Mouse (Mus musculus): Measurements from ENCODE around the gene Tkt. TPM values are rescaled to one million over a fixed set of nuclear protein-coding genes. Genes with fewer than 3 reads are reported as not detected.

Tkt gene
- total RNA-seq, 2 experiments from 2014 or later: 32.9 to 50.2 TPM

- intact Hi-C loops (cut with DNase I): loop anchor here (5.0 kb wide), 1 partner anchor 41 kb away; the partner anchor contains the start of gene Rft1
- no peak for DNase-seq
Measured at GRCm38 (mm10) chr14:30610940-30611339, 62.8 kb downstream of the Tkt start.

- intact Hi-C loops (cut with DNase I): loop anchor here (2.0 to 5.0 kb wide), 2 partner anchors 20 to 40 kb away; partner anchors contain the start of gene Rft1
Measured at GRCm38 (mm10) chr14:30612523-30612922, 64.4 kb downstream of the Tkt start.

DNA sequence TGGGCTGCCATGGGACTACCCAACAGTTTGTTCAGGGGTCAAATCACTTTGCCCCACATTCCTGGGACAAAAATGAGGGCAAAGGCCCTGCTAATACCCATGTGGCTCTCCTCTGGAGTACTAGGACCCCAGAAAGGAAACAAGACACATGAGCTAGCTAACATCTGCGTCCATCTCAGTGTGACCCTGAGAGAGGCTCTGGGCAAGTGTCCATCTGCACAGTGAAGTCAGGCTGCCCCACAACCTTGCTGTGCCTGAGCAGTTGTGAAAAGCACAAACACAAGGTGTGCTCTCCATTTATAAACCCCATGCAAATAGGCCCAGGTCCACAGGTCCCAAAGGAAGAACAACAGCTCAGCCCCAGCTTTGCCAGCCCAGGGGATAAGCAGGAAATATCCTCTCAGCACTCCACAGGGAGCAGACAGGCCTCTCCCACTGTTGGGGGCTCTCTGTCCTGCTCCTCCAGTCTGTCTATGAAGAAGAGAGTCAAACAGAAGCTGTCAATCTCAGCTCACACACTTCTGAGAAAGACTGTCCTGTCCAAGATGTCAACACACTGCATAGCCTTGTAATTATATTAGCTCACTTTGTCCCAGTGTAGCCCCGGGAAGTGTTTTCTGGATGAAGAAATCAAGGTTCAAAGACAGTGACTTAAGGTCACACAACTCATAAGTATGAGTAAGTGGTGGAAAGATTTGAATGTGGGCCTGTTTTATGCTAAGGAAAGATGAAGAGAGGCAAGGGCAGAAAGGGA is 65.0 kb downstream of the Tkt start:
- no peak for DNase-seq
- intact Hi-C loops (cut with DNase I): loop anchor here (2.0 to 5.0 kb wide), 2 partner anchors 20 to 39 kb away; partner anchors contain the start of gene Rft1

More at GRCm38 (mm10) chr14:30612523-30612922, 64.4 kb downstream of the Tkt start:
- DNase-seq: peak; percentile 85 to 90

GRCm38 (mm10) chr14:30616751-30617150 is 68.6 kb downstream of the Tkt start:
- intact Hi-C loops (cut with DNase I): loop anchor here (2.0 kb wide), 1 partner anchor 20 kb away; no protein-coding TSS in a partner anchor
- DNase-seq: no peak

GRCm38 (mm10) chr14:30618746-30619275 is 70.7 kb downstream of the Tkt start:
- intact Hi-C loops (cut with DNase I): no loop called here
- DNase-seq: no peak

GRCm38 (mm10) chr14:30619982-30620578 is 71.9 kb downstream of the Tkt start:
- DNase-seq: peak in 1 of 2 experiments; percentile 40
- intact Hi-C loops (cut with DNase I): loop anchor here (5.0 kb wide), 1 partner anchor 37 kb away; no protein-coding TSS in a partner anchor

DNA sequence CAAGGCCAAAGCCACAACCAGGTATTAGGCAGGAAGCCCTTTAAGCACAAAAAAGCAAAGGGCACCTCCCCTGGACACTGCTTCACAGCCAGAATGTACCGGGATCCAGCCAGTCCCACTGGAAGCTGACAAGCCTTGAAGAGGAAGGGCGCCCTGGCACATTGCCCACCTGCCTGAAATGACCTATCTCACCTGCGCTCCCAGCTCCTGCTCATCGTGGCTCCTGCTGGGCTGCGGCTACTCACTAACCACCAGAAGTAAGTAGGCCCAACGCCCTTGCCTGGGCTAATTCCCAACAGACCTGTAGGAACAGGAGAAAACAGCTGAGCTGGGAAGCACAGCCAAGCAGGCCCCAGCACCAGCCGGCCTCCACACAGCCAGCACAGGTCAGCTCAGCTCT is 74.0 kb downstream of the Tkt start:
- intact Hi-C loops (cut with DNase I): loop anchor here (5.0 kb wide), 1 partner anchor 35 kb away; no protein-coding TSS in a partner anchor
- DNase-seq: no peak

GRCm38 (mm10) chr14:30622556-30622955 is 74.4 kb downstream of the Tkt start:
- intact Hi-C loops (cut with DNase I): loop anchor here (5.0 kb wide), 1 partner anchor 35 kb away; no protein-coding TSS in a partner anchor
- DNase-seq: no peak

Small RNA genes lying within 50 kb of the gene (microRNA-seq; reads per million reads assigned to microRNA genes)
- 7.4 to 10.1 reads per million in 2 experiments for gene Mir3076 (ENCODE audit: borderline number of aligned reads in 2 of 2)

Other genes starting within 250 kb of the Tkt start
- 10 to 100 TPM; 11.6 to 12.6 TPM for gene Dcp1a, start 68.8 kb upstream of the Tkt start, total RNA-seq (2021)
- 1 to 10 TPM; 2.7 to 3.5 TPM for gene Cacna1d, start 56.9 kb upstream of the Tkt start, total RNA-seq (2021)
- gene Prkcd, start 77.9 kb downstream of the Tkt start, total RNA-seq (2021): 10 to 100 TPM; 10.5 to 14.3 TPM
- gene Rft1, start 106.0 kb downstream of the Tkt start, total RNA-seq (2021): 1 to 10 TPM; 6.8 to 7.4 TPM
- 10 to 100 TPM; 11.1 to 13.4 TPM for gene Sfmbt1, start 166.5 kb downstream of the Tkt start, total RNA-seq (2021)